Mouse (Mus musculus): ENCODE results near the gene H2al1n.
"Not testable (repeated sequence)": the region's sequence is repeated elsewhere in the genome, so short reads cannot be mapped to it uniquely, and the experiment has no call there.

DNA sequence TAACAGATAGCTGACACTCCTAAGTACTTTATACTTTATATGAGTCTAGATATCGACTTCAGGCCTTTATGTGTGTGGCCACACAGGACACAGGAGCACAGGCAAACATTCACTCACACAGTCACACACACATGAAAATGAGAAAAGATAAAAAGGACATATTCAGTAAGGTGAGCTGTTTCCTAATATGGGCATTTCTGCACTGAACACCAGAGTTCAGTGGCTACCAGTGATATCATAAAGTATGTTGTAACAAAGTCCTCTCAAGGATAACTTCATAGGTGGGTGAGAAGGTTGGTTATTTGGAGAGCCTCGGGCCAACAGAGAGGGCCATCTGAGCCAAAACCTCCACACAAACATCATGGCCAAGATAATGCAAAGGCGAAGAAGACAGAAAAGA, at the start of gene H2al1n:
- TF ChIP-seq CTCF, POLR2A (IDR thresholded peaks at IDR 0.05; ENCODE audit: insufficient read depth, low read depth, low read length): not testable (repeated sequence)

Measured in olfactory bulb, adult 2 months (tissue).